Mouse (Mus musculus): ENCODE data around the gene Spata18. TPM values are rescaled to one million over a fixed set of nuclear protein-coding genes. Genes with fewer than 3 reads are reported as not detected.

Spata18 gene
- polyA plus RNA-seq, 1 experiment from 2014 or later: 6.6 TPM

- peaks cover 30% of the 10 kb centered on the region for H3K27me3 ChIP-seq (replicated peaks; ENCODE audit: insufficient read depth, low read length)
- under 1% methylated on average over 55 of the region's 62 CpGs for WGBS
- DNase-seq (ENCODE audit: low spot score) (peak; percentile 78), ATAC-seq (peak; percentile 85)
- peaks cover 10% of the 10 kb centered on the region; the same call in 1 of the 2 replicates for H3K4me1 ChIP-seq (ENCODE audit: insufficient read depth, low read depth, low read length)
- H3K27ac ChIP-seq (ENCODE audit: low read length): peak within 1 kb of the TSS; percentile 57; the same call in 1 of the 2 replicates
- peak within 1 kb of the TSS; percentile 44; the same call in 1 of the 2 replicates for H3K9ac ChIP-seq (replicated peaks; ENCODE audit: low read depth)
- peak; percentile 28; the same call in 1 of the 2 replicates for TF ChIP-seq CTCF (IDR thresholded peaks at IDR 0.05)
- no peak for TF ChIP-seq EP300 (IDR thresholded peaks at IDR 0.05)
- H3K4me3 ChIP-seq (ENCODE audit: low read depth, low read length): peak within 1 kb of the TSS; percentile 71
- peak within 1 kb of the TSS; percentile 71 for H3K4me2 ChIP-seq (replicated peaks; ENCODE audit: low read depth, low read length)
- H3K36me3 ChIP-seq (ENCODE audit: insufficient read depth, low read length): no peaks in the 10 kb centered on the region
- no peaks in the 10 kb centered on the region for H3K9me3 ChIP-seq (ENCODE audit: low read length)
These were observed 3.8 kb upstream of the Spata18 start, which contains the start of gene Sgcb for GRCm38 (mm10) chr5:73647261-73647900. Gene Sgcb, minus strand, starts transcription at chr5:73647790.

GRCm38 (mm10) chr5:73650365-73650964 lies 714 bp upstream of the Spata18 start:
- no peak for DNase-seq (ENCODE audit: low spot score)

GRCm38 (mm10) chr5:73651855-73652201 lies 649 bp downstream of the Spata18 start:
- Histone ChIP-seq H3K9me3 (ENCODE audit: low read length) (no peaks in the 10 kb centered on the region), H3K4me3 (ENCODE audit: low read depth, low read length) (peak overlapping the region; percentile 54), H3K36me3 (ENCODE audit: insufficient read depth, low read length) (no peaks in the 10 kb centered on the region), H3K9ac (replicated peaks; ENCODE audit: low read depth) (no peak overlapping the region), H3K4me1 (ENCODE audit: insufficient read depth, low read depth, low read length) (peaks cover 10% of the 10 kb centered on the region; the same call in 1 of the 2 replicates), H3K27me3 (replicated peaks; ENCODE audit: insufficient read depth, low read length) (peaks cover 35% of the 10 kb centered on the region), H3K4me2 (replicated peaks; ENCODE audit: low read depth, low read length) (peak overlapping the region; percentile 95), H3K27ac (ENCODE audit: low read length) (no peak overlapping the region)
- DNase-seq (ENCODE audit: low spot score) (peak; percentile 72), ATAC-seq (peak; percentile 12)
- TF ChIP-seq CTCF (IDR thresholded peaks at IDR 0.05) (no peak), EP300 (IDR thresholded peaks at IDR 0.05) (no peak)
- WGBS: 2% methylated on average over 4 of the region's 4 CpGs

More at GRCm38 (mm10) chr5:73650365-73650964, 714 bp upstream of the Spata18 start:
- no peak overlapping the region for H3K27ac ChIP-seq (ENCODE audit: low read length)
- peaks cover 10% of the 10 kb centered on the region; the same call in 1 of the 2 replicates for H3K4me1 ChIP-seq (ENCODE audit: insufficient read depth, low read depth, low read length)
- no peaks in the 10 kb centered on the region for H3K36me3 ChIP-seq (ENCODE audit: insufficient read depth, low read length)
- 2% methylated on average over 15 of the region's 15 CpGs for WGBS
- no peak for ATAC-seq
- no peak for TF ChIP-seq CTCF (IDR thresholded peaks at IDR 0.05)
- no peak for TF ChIP-seq EP300 (IDR thresholded peaks at IDR 0.05)
- H3K4me2 ChIP-seq (replicated peaks; ENCODE audit: low read depth, low read length): peak overlapping the region; percentile 95
- peak overlapping the region; percentile 54 for H3K4me3 ChIP-seq (ENCODE audit: low read depth, low read length)
- H3K27me3 ChIP-seq (replicated peaks; ENCODE audit: insufficient read depth, low read length): peaks cover 35% of the 10 kb centered on the region
- no peaks in the 10 kb centered on the region for H3K9me3 ChIP-seq (ENCODE audit: low read length)
- 0 out of 2 replicates have a peak overlapping the region, but pooled peaks have one; percentile 5 for H3K9ac ChIP-seq (replicated peaks; ENCODE audit: low read depth)

GRCm38 (mm10) chr5:73666695-73667094 lies 15.5 kb downstream of the Spata18 start:
- no peaks in the 10 kb centered on the region for H3K27me3 ChIP-seq (replicated peaks; ENCODE audit: insufficient read depth, low read length)
- ATAC-seq: no peak
- no peak overlapping the region for H3K4me3 ChIP-seq (ENCODE audit: low read depth, low read length)
- 70% methylated on average over 2 of the region's 2 CpGs for WGBS
- DNase-seq (ENCODE audit: low spot score): no peak
- H3K9me3 ChIP-seq (ENCODE audit: low read length): no peaks in the 10 kb centered on the region
- no peaks in the 10 kb centered on the region for H3K4me1 ChIP-seq (ENCODE audit: insufficient read depth, low read depth, low read length)
- no peaks in the 10 kb centered on the region for H3K36me3 ChIP-seq (ENCODE audit: insufficient read depth, low read length)
- H3K9ac ChIP-seq (replicated peaks; ENCODE audit: low read depth): no peak overlapping the region
- H3K27ac ChIP-seq (ENCODE audit: low read length): no peak overlapping the region
- no peak overlapping the region for H3K4me2 ChIP-seq (replicated peaks; ENCODE audit: low read depth, low read length)
- TF ChIP-seq CTCF (IDR thresholded peaks at IDR 0.05) (no peak), EP300 (IDR thresholded peaks at IDR 0.05) (no peak)

- ATAC-seq: no peak
- Histone ChIP-seq H3K36me3 (ENCODE audit: insufficient read depth, low read length) (no peaks in the 10 kb centered on the region), H3K9ac (replicated peaks; ENCODE audit: low read depth) (no peak overlapping the region), H3K4me2 (replicated peaks; ENCODE audit: low read depth, low read length) (no peak overlapping the region), H3K27ac (ENCODE audit: low read length) (no peak overlapping the region), H3K4me3 (ENCODE audit: low read depth, low read length) (no peak overlapping the region), H3K27me3 (replicated peaks; ENCODE audit: insufficient read depth, low read length) (no peaks in the 10 kb centered on the region), H3K9me3 (ENCODE audit: low read length) (no peaks in the 10 kb centered on the region), H3K4me1 (ENCODE audit: insufficient read depth, low read depth, low read length) (no peaks in the 10 kb centered on the region)
- 79% methylated on average over 2 of the region's 2 CpGs for WGBS
- TF ChIP-seq EP300 (IDR thresholded peaks at IDR 0.05) (no peak), CTCF (IDR thresholded peaks at IDR 0.05) (no peak)
- DNase-seq (ENCODE audit: low spot score): peak; percentile 50
These were observed 16.7 kb downstream of the Spata18 start for GRCm38 (mm10) chr5:73667877-73668276.

- Histone ChIP-seq H3K9me3 (ENCODE audit: low read length) (no peaks in the 10 kb centered on the region), H3K36me3 (ENCODE audit: insufficient read depth, low read length) (no peaks in the 10 kb centered on the region), H3K27ac (ENCODE audit: low read length) (no peak overlapping the region), H3K4me2 (replicated peaks; ENCODE audit: low read depth, low read length) (no peak overlapping the region), H3K4me3 (ENCODE audit: low read depth, low read length) (no peak overlapping the region), H3K9ac (replicated peaks; ENCODE audit: low read depth) (no peak overlapping the region), H3K4me1 (ENCODE audit: insufficient read depth, low read depth, low read length) (no peaks in the 10 kb centered on the region), H3K27me3 (replicated peaks; ENCODE audit: insufficient read depth, low read length) (no peaks in the 10 kb centered on the region)
- DNase-seq (ENCODE audit: low spot score): no peak
- no peak for TF ChIP-seq EP300 (IDR thresholded peaks at IDR 0.05)
- no peak for TF ChIP-seq CTCF (IDR thresholded peaks at IDR 0.05)
- WGBS: 49% methylated on average over 26 of the region's 26 CpGs
- ATAC-seq: no peak
These were observed 18.2 kb downstream of the Spata18 start for GRCm38 (mm10) chr5:73669386-73669785.
